Mouse (Mus musculus) hindbrain, embryonic 11.5 days (tissue): Measurements from ENCODE around the gene Lbx2. TPM values are rescaled to one million over a fixed set of nuclear protein-coding genes. Genes with fewer than 3 reads are reported as not detected.
A peak's percentile ranks its signal among the peaks of the same experiment; 100 is the strongest.

ENCODE experiments used
- ATAC-seq: fragments of 200-750 bp; cut with Nextera tagmentation; 2 replicates; pipeline ENCODE4 v1.8.0; 2017; ENCODE audit warnings: mild to moderate bottlenecking, moderate TSS enrichment, moderate library complexity; ENCODE audit not compliant: low FRiP score
- DNase-seq: peaks from one replicate; pipeline ENCODE4 v3.0.0-alpha.2; 2015; ENCODE audit warnings: low spot score
- H3K27ac ChIP-seq: fragments of 300-500 bp; sonication (generic); 2 replicates; pipeline ENCODE4 v1.5.1; 2014; ENCODE audit warnings: mild to moderate bottlenecking, low read depth, low read length
- H3K27me3 ChIP-seq: fragments of 300-500 bp; sonication (generic); 2 replicates; pipeline ENCODE4 v1.6.1; 2014; ENCODE audit warnings: mild to moderate bottlenecking, low read length, moderate library complexity, mixed read lengths; ENCODE audit not compliant: control insufficient read depth, insufficient read depth
- H3K36me3 ChIP-seq: fragments of 300-500 bp; sonication (generic); 2 replicates; pipeline ENCODE4 v1.6.1; 2014; ENCODE audit warnings: mild to moderate bottlenecking, low read length, moderate library complexity, mixed read lengths; ENCODE audit not compliant: control insufficient read depth, insufficient read depth
- H3K4me1 ChIP-seq: fragments of 300-500 bp; sonication (generic); replicated peaks from 2 replicates; pipeline ENCODE4 v1.6.1; 2014; ENCODE audit warnings: low read length, mixed read lengths; ENCODE audit not compliant: control insufficient read depth, insufficient read depth
- H3K4me2 ChIP-seq: fragments of 300-500 bp; sonication (generic); replicated peaks from 2 replicates; pipeline ENCODE4 v1.6.1; 2014; ENCODE audit warnings: mild to moderate bottlenecking, low read depth, low read length
- H3K4me3 ChIP-seq: fragments of 300-500 bp; sonication (generic); 2 replicates; pipeline ENCODE4 v1.5.1; 2014; ENCODE audit warnings: low read depth, low read length
- H3K9ac ChIP-seq: fragments of 300-500 bp; sonication (generic); 2 replicates; pipeline ENCODE4 v1.6.1; 2014; ENCODE audit warnings: low read depth, low read length
- H3K9me3 ChIP-seq: fragments of 300-500 bp; sonication (generic); 2 replicates; pipeline ENCODE4 v1.6.1; 2016; ENCODE audit warnings: low read length; ENCODE audit not compliant: control insufficient read depth
- WGBS: fragments of 180-500 bp; shearing (Covaris S2); extraction: QIAGEN DNeasy Blood & Tissue Kit; methylation state at CpG from one replicate; pipeline ENCODE4 v1.1.7; 2014; 5-methylcytosine and 5-hydroxymethylcytosine counted together
- microRNA counts: library from miRNA; unstranded; fragments of <30 nt; microRNA quantifications from one replicate; lab custom pipeline; 2015
- polyA plus RNA-seq: library from polyadenylated mRNA; unstranded; fragments of >200 nt; fragmentation: Nextera tagmentation; extraction: Ambion mirVana; gene quantifications from 2 replicates; pipeline ENCODE4 v1.2.1, GENCODE M21; 2014

The Lbx2 gene
- polyA plus RNA-seq, 1 experiment from 2014 or later, result not detected

DNA sequence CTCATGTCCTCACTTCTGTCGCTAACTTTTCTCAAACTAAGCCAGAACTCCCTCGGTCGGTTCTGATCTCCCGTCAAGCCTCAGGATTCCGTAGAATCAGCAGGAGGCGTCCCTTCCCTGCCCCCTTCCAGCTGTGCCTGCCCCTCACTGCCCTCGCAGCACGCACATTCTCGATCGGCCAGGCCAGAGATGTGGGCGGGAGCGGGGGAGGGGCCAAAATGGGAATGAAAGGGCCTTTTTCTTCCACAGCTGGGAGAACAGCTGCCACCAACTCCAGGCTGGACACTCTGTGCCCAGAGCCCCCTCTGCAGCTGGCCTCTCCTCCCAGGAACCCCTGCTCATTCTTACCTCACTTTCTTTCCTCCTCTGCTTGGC, 51.4 kb downstream of the Lbx2 start:
- DNase-seq, result peak; percentile 92
- H3K4me2 ChIP-seq, result peak overlapping the region; percentile 87
- H3K27me3 ChIP-seq, result no peaks in the 10 kb centered on the region; the same call in 1 of the 2 replicates
- peaks cover 17% of the 10 kb centered on the region for H3K4me1 ChIP-seq
- no peaks in the 10 kb centered on the region for H3K9me3 ChIP-seq
- H3K27ac ChIP-seq, result peak overlapping the region; percentile 99
- no peaks in the 10 kb centered on the region for H3K36me3 ChIP-seq
- peak overlapping the region; percentile 62 for H3K4me3 ChIP-seq
- peak overlapping the region; percentile 96 for H3K9ac ChIP-seq
- ATAC-seq, result peak; percentile 78
- WGBS, result under 1% methylated on average over 12 of the region's 12 CpGs

MicroRNAs within 50 kb of the gene (microRNA counts, 519-probe panel; counts per million panel counts)
- not detected for microRNA mmu-miR-3470a+mmu-miR-3470b (lab: Ali Mortazavi, UCI)

Other genes with a start within 250 kb of the Lbx2 start
- 1.7 and 2.0 TPM in 2 replicates for gene Sema4f, start 146.6 kb upstream of the Lbx2 start, polyA plus RNA-seq
- 0.22 TPM in 1 of 2 replicates, not detected in the other for gene M1ap, start 139.5 kb upstream of the Lbx2 start, polyA plus RNA-seq
- 4.5 and 6.6 TPM in 2 replicates for gene Dok1, start 52.9 kb upstream of the Lbx2 start, polyA plus RNA-seq
- gene Loxl3, start 52.2 kb upstream of the Lbx2 start, polyA plus RNA-seq, result 7.1 and 7.7 TPM in 2 replicates
- 112 TPM in 2 replicates for gene Aup1, start 31.8 kb upstream of the Lbx2 start, polyA plus RNA-seq
- 31.7 and 33.9 TPM in 2 replicates for gene Htra2, start 31.1 kb upstream of the Lbx2 start, polyA plus RNA-seq
- 0.81 and 0.93 TPM in 2 replicates for gene Dqx1, start 28.5 kb upstream of the Lbx2 start, polyA plus RNA-seq
- 5.2 and 9.4 TPM in 2 replicates for gene Tlx2, start 16.1 kb upstream of the Lbx2 start, polyA plus RNA-seq
- 38.1 and 39.8 TPM in 2 replicates for gene Pcgf1, start 8.5 kb upstream of the Lbx2 start, polyA plus RNA-seq
- 0.91 and 1.0 TPM in 2 replicates for gene Ccdc142, start 15.2 kb downstream of the Lbx2 start, polyA plus RNA-seq
- 1.9 TPM in 2 replicates for gene Gm42688, start 15.2 kb downstream of the Lbx2 start, polyA plus RNA-seq
- gene Mrpl53, start 22.7 kb downstream of the Lbx2 start, polyA plus RNA-seq, result 127 TPM in 2 replicates
- gene Mogs, start 29.1 kb downstream of the Lbx2 start, polyA plus RNA-seq, result 17.1 and 20.2 TPM in 2 replicates
- gene Wbp1, start 35.2 kb downstream of the Lbx2 start, polyA plus RNA-seq, result 160 and 179 TPM in 2 replicates
- gene Ino80b, start 39.1 kb downstream of the Lbx2 start, polyA plus RNA-seq, result 18.5 and 21.3 TPM in 2 replicates
- gene Rtkn, start 49.1 kb downstream of the Lbx2 start, polyA plus RNA-seq, result 17.7 and 18.3 TPM in 2 replicates
- gene Wdr54, start 70.0 kb downstream of the Lbx2 start, polyA plus RNA-seq, result 12.3 and 13.8 TPM in 2 replicates
- 3.7 TPM in 2 replicates for gene 1700003E16Rik, start 70.0 kb downstream of the Lbx2 start, polyA plus RNA-seq
- 75.1 and 81.6 TPM in 2 replicates for gene Dctn1, start 79.6 kb downstream of the Lbx2 start, polyA plus RNA-seq
- gene Slc4a5, start 133.5 kb downstream of the Lbx2 start, polyA plus RNA-seq, result 2.5 and 3.1 TPM in 2 replicates
- gene Mthfd2, start 239.5 kb downstream of the Lbx2 start, polyA plus RNA-seq, result 41.8 and 46.9 TPM in 2 replicates
- gene Mob1a, start 239.6 kb downstream of the Lbx2 start, polyA plus RNA-seq, result 60.9 and 65.6 TPM in 2 replicates